Mouse (Mus musculus) ES-E14 (cell line): ENCODE measurements around the gene Cbx2.

Experiments
- HCFC1 ChIP-seq: IDR thresholded peaks from 2 replicates; pipeline ENCODE4 v1.6.1; 2012; ENCODE audit warnings: low read length, inconsistent platforms, borderline replicate concordance; ENCODE audit not compliant: insufficient read depth
- MAFK ChIP-seq: IDR thresholded peaks from 2 replicates; pipeline ENCODE4 v1.6.1; 2014; ENCODE audit warnings: mild to moderate bottlenecking, low read depth, low read length, inconsistent platforms; ENCODE audit not compliant: insufficient read depth
- ZC3H11A ChIP-seq: IDR thresholded peaks from 2 replicates; pipeline ENCODE4 v1.6.1; 2012; ENCODE audit warnings: low read depth, mild to moderate bottlenecking, inconsistent platforms, low read length, borderline replicate concordance
- ZNF384 ChIP-seq: IDR thresholded peaks from 2 replicates; pipeline ENCODE4 v1.6.1; 2012; ENCODE audit warnings: low read depth, low read length, inconsistent platforms

GRCm38 (mm10) chr11:119055571-119056131, 32.9 kb downstream of the Cbx2 start:
- no peak for TF ChIP-seq ZC3H11A
- no peak for TF ChIP-seq ZNF384
- TF ChIP-seq MAFK: no peak
- TF ChIP-seq HCFC1: no peak
